Mouse (Mus musculus) midbrain, embryonic 12.5 days (tissue): Measurements from ENCODE around the gene Col5a1. TPM values are rescaled to one million over a fixed set of nuclear protein-coding genes. Genes with fewer than 3 reads are reported as not detected.

Experiments used
- ATAC-seq: fragments of 200-750 bp; cut with Nextera tagmentation; 2 replicates; pipeline ENCODE4 v1.8.0; 2017; ENCODE audit warnings: low read depth, moderate TSS enrichment, moderate library complexity; ENCODE audit not compliant: low FRiP score
- H3K27ac ChIP-seq: fragments of 300-500 bp; sonication (generic); replicated peaks from 2 replicates; pipeline ENCODE4 v1.5.1; 2016; ENCODE audit warnings: mild to moderate bottlenecking
- H3K27me3 ChIP-seq: fragments of 300-500 bp; sonication (generic); 2 replicates; pipeline ENCODE4 v1.6.1; 2016; ENCODE audit warnings: mild to moderate bottlenecking
- H3K36me3 ChIP-seq: fragments of 300-500 bp; sonication (generic); 2 replicates; pipeline ENCODE4 v1.6.1; 2016
- H3K4me1 ChIP-seq: fragments of 300-500 bp; sonication (generic); 2 replicates; pipeline ENCODE4 v1.6.1; 2016
- H3K4me2 ChIP-seq: fragments of 300-500 bp; sonication (generic); replicated peaks from 2 replicates; pipeline ENCODE4 v1.6.1; 2016; ENCODE audit warnings: mild to moderate bottlenecking, moderate library complexity
- H3K4me3 ChIP-seq: fragments of 300-500 bp; sonication (generic); 2 replicates; pipeline ENCODE4 v1.5.1; 2016; ENCODE audit warnings: mild to moderate bottlenecking
- H3K9ac ChIP-seq: fragments of 300-500 bp; sonication (generic); replicated peaks from 2 replicates; pipeline ENCODE4 v1.6.1; 2016; ENCODE audit warnings: mild to moderate bottlenecking, moderate library complexity
- H3K9me3 ChIP-seq: fragments of 300-500 bp; sonication (generic); 2 replicates; pipeline ENCODE4 v1.6.1; 2016; ENCODE audit warnings: mild to moderate bottlenecking
- WGBS: fragments of 180-500 bp; shearing (Covaris S2); methylation state at CpG from one replicate; pipeline ENCODE4 v1.1.7; 2016; 5-methylcytosine and 5-hydroxymethylcytosine counted together
- polyA plus RNA-seq: library from polyadenylated mRNA; unstranded; fragments of >200 nt; fragmentation: Nextera tagmentation; extraction: Ambion mirVana; gene quantifications from 2 replicates; pipeline ENCODE4 v1.2.1, GENCODE M21; 2016

The Col5a1 gene
- polyA plus RNA-seq, 1 experiment from 2014 or later = 35.8 TPM

DNA sequence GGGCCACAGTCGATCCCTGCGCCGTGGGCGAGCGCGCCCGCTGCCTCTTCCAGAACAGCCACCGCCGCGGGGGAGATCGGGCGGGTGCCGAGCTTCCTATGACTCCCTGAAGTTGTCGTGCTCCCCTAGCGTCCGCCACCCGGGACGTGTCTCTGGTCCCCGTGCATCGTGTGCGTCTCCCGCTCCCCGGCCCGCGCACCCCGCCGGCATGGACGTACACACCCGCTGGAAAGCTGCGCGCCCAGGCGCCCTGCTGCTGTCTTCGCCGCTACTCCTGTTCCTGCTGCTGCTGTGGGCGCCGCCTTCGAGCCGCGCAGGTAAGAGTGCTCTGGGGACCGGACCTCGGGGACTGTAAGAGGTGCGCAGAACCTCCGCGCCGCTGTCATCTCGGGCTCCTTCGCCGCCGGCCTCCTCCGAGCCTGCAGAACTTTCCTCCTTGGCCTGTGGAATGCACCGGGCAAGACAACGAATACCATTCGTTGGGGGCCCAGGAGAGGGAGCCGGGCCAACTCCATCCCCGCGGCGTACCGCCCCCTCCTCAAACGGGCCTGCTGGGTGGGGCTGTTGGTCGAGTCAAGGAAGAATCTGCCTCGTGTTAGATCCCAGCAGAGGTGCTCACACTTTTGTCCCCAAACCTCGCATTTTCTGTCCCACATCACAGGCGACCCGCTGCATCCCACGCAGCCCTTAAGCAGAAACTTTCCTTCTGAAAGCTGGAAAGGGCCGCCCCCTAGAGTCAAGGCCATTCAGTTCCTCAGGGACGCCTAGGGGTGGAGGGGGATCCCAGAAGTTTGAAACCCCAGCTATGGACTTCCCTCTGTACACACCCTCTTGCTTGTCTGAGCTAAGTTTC is 609 bp downstream of the Col5a1 start:
- H3K4me1 ChIP-seq = peaks cover 38% of the 10 kb centered on the region
- H3K27me3 ChIP-seq = peaks cover 54% of the 10 kb centered on the region
- no peaks in the 10 kb centered on the region for H3K36me3 ChIP-seq
- H3K9me3 ChIP-seq = no peaks in the 10 kb centered on the region
- 0% methylated on average over 67 of the region's 67 CpGs for WGBS
- peak overlapping the region; percentile 64 for H3K4me3 ChIP-seq
- peak overlapping the region; percentile 95 for H3K4me2 ChIP-seq
- peak overlapping the region; percentile 72; the same call in 1 of the 2 replicates for H3K27ac ChIP-seq
- peak; percentile 24 for ATAC-seq
- H3K9ac ChIP-seq = peak overlapping the region; percentile 71

DNA sequence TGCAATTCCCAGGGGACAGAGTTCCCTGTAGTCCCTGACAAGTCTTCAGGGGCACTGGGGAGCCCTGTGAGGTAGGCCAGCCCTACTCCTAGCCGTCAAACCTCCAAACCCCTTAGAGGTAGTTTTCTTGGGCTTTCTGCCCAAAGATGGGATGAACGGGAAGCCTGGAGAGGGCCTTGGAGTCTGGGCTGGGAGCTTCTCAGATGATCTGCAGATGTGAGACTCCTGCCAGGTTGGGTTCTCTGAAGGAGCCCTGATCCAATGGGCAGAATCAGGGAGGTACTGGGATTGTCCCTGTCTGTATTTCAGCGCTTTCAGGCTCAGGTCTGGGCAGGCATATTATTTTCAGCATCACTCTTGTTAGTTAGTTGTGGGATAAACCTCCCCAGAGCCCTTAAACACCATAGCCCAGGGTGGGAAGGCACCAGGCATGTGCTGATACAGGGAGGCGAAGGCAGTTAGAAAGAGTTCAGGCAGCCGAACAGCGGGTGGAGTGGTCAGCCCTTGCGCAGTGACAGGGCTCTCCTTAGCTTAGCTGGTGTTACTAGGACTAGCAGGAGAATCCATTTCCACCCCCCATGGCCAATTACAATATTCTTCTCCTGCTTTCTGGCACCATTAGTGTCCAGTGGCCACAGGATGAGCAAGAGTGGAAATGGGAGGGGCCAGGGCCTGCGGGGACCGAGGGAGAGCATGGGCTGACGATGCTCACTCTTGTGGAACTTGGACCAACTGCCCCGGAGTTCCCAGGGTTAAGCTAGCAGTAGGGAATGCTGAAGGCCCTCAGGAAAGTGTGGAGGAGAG is 1.4 kb downstream of the Col5a1 start:
- Histone ChIP-seq H3K4me2 (peak overlapping the region; percentile 95), H3K4me1 (peaks cover 38% of the 10 kb centered on the region), H3K27ac (no peak overlapping the region), H3K9me3 (no peaks in the 10 kb centered on the region), H3K9ac (peak overlapping the region; percentile 71; the same call in 1 of the 2 replicates), H3K4me3 (peak overlapping the region; percentile 64), H3K27me3 (peaks cover 54% of the 10 kb centered on the region), H3K36me3 (no peaks in the 10 kb centered on the region)
- ATAC-seq = no peak
- WGBS = 23% methylated on average over 11 of the region's 11 CpGs

DNA sequence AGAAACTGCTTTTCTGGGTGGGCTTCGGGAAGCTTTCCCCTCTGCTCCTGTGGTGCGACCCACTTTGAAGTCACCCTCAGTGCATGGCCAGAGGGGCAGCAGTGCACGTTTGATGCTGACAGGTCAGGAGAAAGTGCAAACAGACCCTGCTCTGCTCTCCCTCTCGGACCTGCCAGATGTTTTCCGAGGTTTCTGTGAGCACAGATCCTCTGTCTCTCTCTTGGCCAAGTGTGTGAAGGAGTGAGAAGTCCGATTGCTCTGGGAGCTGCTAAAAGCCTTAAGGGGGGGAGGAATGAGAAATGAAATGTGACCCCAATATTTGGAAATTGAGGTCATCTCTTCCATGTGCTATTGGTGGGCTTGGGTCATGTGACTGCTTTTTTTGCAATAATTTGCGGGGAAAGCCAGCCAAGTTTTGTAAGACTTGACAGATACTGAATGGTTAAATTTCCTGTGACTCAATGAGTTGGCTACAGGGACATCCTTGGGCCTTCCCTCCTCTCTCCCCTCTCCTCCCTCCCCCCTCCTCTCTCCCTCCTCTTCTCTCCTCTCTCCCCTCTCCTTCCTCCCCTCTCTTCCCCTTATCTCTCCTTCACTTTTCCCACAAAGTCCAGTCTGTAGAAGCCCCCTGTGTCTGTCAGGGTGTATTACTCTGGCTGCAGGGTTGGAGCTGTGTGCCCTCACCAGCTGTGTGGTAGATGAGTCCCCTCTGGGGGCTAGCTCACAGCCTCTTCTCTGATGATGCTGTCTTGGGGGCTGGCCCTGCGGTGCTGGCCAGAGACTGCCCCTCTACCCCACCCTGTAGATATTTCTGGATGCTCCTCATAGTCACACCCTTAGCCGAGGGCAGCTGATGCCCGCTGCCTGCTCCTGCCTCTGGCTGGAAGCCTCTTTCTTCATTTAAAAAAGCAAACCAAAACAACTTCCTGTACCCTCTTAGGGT is 2.6 kb downstream of the Col5a1 start:
- peak overlapping the region; percentile 64; the same call in 1 of the 2 replicates for H3K4me3 ChIP-seq
- no peak overlapping the region for H3K9ac ChIP-seq
- no peak for ATAC-seq

DNA sequence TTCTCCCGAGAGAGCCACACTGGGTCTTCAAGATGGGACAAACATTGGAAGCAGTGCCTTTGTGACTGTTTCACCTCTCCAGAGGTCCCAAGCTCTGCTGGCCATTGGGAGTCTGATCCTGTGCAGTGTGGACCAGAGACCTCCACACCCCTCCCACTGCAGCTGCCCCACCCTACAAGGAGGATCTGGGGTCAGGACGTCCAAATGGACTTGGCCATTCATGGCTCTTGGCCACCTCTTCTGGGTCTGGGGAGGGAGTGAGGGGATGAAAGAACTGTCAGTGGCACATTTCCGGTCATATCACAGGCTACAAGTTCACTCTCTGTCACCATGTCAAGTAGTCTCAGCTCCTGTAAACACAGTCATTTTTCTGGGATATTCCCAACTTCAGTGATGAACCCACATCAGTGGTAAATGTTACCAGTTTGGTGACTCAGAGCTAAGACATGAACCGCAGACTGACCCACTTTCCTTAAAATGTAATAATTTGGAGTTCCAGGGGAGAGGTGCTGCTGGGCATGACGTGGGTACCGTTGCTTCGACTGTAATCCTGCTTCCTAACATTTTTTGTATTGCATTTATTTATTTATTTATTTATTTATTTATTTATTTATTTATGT is 5.8 kb downstream of the Col5a1 start:
- H3K27ac ChIP-seq = no peak overlapping the region
- ATAC-seq = no peak

More for the DNA sequence above, 2.6 kb downstream of the Col5a1 start:
- peaks cover 38% of the 10 kb centered on the region for H3K4me1 ChIP-seq
- peak overlapping the region; percentile 95 for H3K4me2 ChIP-seq
- H3K27me3 ChIP-seq = peaks cover 51% of the 10 kb centered on the region
- WGBS = 35% methylated on average over 10 of the region's 10 CpGs
- no peak overlapping the region for H3K27ac ChIP-seq
- no peaks in the 10 kb centered on the region for H3K9me3 ChIP-seq
- H3K36me3 ChIP-seq = no peaks in the 10 kb centered on the region

DNA sequence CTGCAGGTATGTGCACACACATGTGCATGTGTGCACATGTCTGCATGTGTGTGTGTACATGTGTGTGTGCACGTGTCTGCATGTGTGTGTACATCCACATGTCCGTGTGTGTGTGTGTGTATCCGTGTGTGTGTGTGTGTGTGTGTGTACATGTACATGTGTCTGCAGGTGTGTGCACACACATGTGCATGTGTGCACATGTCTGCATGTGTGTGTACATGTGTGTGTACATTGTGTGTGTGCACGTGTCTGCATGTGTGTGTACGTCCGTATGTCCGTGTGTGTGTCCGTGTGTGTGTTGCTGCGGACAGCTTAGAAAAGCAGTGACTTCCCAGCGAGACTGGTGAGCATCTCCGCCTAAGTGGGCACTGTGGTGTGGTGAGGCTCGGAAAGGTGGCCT is 6.8 kb downstream of the Col5a1 start:
- no peak overlapping the region for H3K27ac ChIP-seq
- no peaks in the 10 kb centered on the region for H3K9me3 ChIP-seq
- no peak for ATAC-seq
- no peak overlapping the region for H3K4me2 ChIP-seq
- H3K36me3 ChIP-seq = no peaks in the 10 kb centered on the region
- peaks cover 19% of the 10 kb centered on the region for H3K27me3 ChIP-seq
- H3K9ac ChIP-seq = no peak overlapping the region
- 90% methylated on average over 12 of the region's 12 CpGs for WGBS
- peaks cover 8% of the 10 kb centered on the region for H3K4me1 ChIP-seq
- no peak overlapping the region for H3K4me3 ChIP-seq

More for the DNA sequence above, 5.8 kb downstream of the Col5a1 start:
- H3K4me2 ChIP-seq = no peak overlapping the region
- H3K9ac ChIP-seq = no peak overlapping the region
- no peaks in the 10 kb centered on the region for H3K36me3 ChIP-seq
- peaks cover 18% of the 10 kb centered on the region for H3K4me1 ChIP-seq
- H3K27me3 ChIP-seq = peaks cover 29% of the 10 kb centered on the region
- no peak overlapping the region for H3K4me3 ChIP-seq
- no peaks in the 10 kb centered on the region for H3K9me3 ChIP-seq
- WGBS = 90% methylated on average over 7 of the region's 7 CpGs

DNA sequence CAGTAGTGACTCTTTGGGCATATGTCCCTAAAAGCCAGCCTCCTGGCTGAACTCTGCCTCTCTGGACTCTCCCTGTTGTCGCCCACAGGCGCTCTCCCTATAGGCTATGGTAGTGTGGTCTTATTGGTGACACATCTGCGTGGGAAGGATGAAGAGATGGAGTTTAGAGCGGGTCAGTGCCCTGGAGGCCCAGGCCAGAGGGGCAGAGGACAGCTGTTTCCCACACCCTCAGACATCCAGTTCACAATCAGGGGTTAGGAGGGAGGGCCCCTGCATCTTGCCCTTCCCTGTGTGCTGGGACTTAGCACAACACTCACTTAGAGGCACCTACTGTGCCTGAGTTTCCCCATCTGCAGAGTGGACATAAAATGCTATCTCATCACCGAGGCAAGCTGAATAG is 8.8 kb downstream of the Col5a1 start:
- no peaks in the 10 kb centered on the region for H3K9me3 ChIP-seq
- no peak overlapping the region for H3K4me2 ChIP-seq
- H3K27ac ChIP-seq = no peak overlapping the region
- H3K4me1 ChIP-seq = no peaks in the 10 kb centered on the region
- no peak overlapping the region for H3K4me3 ChIP-seq
- WGBS = 83% methylated on average over 5 of the region's 5 CpGs
- no peak overlapping the region for H3K9ac ChIP-seq
- H3K36me3 ChIP-seq = no peaks in the 10 kb centered on the region
- ATAC-seq = no peak
- H3K27me3 ChIP-seq = peaks cover 5% of the 10 kb centered on the region; the same call in 1 of the 2 replicates

DNA sequence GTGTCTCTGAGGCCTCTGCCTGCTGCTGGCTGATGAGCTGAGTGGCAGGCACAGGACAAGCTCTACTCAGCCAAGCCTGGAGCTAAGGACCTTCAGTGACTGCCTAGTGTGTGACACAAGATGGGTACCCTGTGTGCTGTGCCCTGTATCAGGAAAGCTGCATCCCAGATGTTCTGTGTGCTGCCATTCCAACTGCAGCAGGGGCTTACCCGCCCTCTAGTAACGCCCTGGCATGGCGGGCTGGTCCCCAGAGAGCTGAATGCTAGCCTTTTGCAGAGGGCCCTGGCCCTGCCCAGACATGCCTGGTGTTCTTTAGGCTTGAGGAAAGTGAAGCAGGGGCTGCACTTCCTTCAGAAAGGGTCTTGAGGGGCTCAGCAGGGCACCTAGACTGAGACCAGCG is 9.4 kb downstream of the Col5a1 start:
- Histone ChIP-seq H3K9ac (no peak overlapping the region), H3K4me2 (no peak overlapping the region), H3K4me1 (no peaks in the 10 kb centered on the region), H3K27me3 (peaks cover 5% of the 10 kb centered on the region; the same call in 1 of the 2 replicates), H3K27ac (no peak overlapping the region), H3K36me3 (no peaks in the 10 kb centered on the region), H3K9me3 (no peaks in the 10 kb centered on the region), H3K4me3 (no peak overlapping the region)
- ATAC-seq = no peak
- 77% methylated on average over 4 of the region's 4 CpGs for WGBS

DNA sequence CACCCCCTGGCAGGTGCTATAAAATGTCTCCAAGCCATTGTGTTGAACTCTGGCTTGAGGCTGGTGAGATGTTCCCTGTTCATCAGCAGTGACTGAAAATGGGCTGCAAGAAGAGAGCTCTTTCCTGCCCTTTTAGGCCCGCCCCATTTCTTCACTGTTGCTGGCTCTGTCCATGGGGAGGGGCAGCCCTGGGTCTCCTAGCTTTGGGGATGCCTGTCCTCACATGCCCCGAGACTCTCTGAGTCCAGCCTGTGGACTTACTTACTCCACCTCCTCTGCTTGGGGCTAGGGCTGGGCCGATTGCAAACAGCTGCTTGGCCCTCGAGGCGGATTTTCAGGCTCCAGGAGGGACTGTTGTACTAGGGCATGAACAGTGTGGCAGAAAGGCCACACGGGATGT is 10.9 kb downstream of the Col5a1 start:
- no peaks in the 10 kb centered on the region for H3K9me3 ChIP-seq
- no peaks in the 10 kb centered on the region for H3K36me3 ChIP-seq
- H3K27ac ChIP-seq = no peak overlapping the region
- H3K27me3 ChIP-seq = no peaks in the 10 kb centered on the region
- H3K4me1 ChIP-seq = peaks cover 7% of the 10 kb centered on the region; the same call in 1 of the 2 replicates
- ATAC-seq = no peak
- no peak overlapping the region for H3K9ac ChIP-seq
- WGBS = 72% methylated on average over 6 of the region's 6 CpGs
- H3K4me3 ChIP-seq = no peak overlapping the region
- no peak overlapping the region for H3K4me2 ChIP-seq

DNA sequence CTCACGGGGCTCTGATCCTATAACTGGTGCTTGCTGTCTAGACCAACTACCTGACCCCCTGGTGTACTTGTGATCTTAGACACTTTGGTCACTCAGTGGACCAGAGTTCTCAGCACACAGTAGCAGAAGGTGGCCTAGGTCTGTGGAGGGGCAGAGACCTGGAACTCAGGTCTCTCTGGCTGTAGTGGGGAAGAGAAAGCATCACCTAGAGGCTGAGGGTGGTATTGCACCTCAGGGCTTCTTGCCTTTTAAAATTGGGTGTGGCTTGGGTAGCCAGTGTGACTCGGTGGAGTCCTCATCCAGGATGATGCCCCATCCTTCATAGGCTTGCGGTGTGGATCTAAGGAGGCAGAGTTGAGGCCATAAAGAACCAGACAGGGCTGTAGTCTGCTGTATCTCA is 13.7 kb downstream of the Col5a1 start:
- Histone ChIP-seq H3K27ac (no peak overlapping the region), H3K4me2 (no peak overlapping the region), H3K4me1 (peaks cover 7% of the 10 kb centered on the region; the same call in 1 of the 2 replicates), H3K36me3 (no peaks in the 10 kb centered on the region), H3K27me3 (no peaks in the 10 kb centered on the region), H3K4me3 (no peak overlapping the region), H3K9ac (no peak overlapping the region), H3K9me3 (no peaks in the 10 kb centered on the region)
- no peak for ATAC-seq
- 64% methylated on average over 3 of the region's 3 CpGs for WGBS

DNA sequence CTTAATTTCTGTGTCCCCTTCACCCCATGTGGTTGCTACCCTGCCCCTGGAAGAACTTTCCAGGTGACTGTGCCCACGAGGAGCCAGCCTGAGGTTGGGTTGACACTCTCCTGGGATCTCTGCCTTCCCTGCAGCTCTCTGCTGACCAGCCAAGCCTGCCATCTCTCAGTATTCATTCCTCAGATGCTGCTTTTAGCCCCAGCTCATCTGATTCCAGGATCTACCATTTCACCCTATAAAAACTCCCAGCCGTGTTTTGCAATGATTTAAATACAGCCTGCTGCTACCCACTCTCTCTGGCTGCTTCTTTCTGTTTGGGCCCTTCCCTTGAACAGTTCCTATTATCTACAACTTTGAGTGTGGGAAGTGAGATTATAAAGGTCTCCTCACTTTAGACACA is 14.9 kb downstream of the Col5a1 start:
- Histone ChIP-seq H3K9ac (no peak overlapping the region), H3K4me2 (no peak overlapping the region), H3K27ac (no peak overlapping the region), H3K4me3 (no peak overlapping the region), H3K36me3 (no peaks in the 10 kb centered on the region), H3K9me3 (no peaks in the 10 kb centered on the region), H3K4me1 (peaks cover 7% of the 10 kb centered on the region; the same call in 1 of the 2 replicates), H3K27me3 (no peaks in the 10 kb centered on the region)
- no peak for ATAC-seq
- 50% methylated on average over 2 of the region's 2 CpGs for WGBS
